Mouse (Mus musculus): ENCODE results near the gene Sprn. TPM values are rescaled to one million over a fixed set of nuclear protein-coding genes. Genes with fewer than 3 reads are reported as not detected.

Gene Sprn
- polyA plus RNA-seq, 1 experiment from 2014 or later = 1.6 TPM

DNA sequence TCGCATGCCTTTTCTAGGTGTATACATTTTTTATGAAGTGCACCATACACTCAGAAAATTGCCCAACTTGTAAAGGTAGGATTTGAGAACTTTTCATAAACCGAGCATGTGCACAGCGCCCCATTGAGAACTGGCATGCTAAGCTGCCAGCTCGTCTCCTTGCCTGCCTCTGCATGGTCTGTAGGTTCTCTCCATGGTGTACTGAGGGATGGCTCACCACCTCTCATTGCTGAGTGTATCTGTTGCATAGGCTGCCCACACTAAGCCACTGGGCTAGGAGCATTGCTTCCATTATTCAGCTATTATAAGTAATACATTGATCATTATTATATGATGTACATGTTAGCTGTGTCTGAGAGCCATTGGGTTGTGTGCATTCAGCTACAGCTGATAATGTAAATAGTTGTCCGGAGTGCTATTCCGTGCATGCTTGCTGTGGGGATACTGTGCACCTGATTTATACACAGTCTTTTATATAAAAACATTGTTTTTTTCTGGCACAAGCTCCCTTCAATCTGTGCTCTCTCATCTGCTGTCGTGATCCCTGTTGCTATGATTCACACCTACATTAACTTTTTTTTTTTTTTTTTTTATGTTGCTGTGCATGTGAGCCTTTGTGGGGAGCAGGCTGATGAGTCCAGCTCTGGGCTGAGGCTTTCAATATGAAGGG is 33.2 kb upstream of the Sprn start:
- Histone ChIP-seq H3K27me3 (replicated peaks; ENCODE audit: control insufficient read depth, insufficient read depth, low read length) (no peaks in the 10 kb centered on the region), H3K9me3 (ENCODE audit: control insufficient read depth, low read length) (no peaks in the 10 kb centered on the region), H3K36me3 (ENCODE audit: control insufficient read depth, insufficient read depth, low read length) (no peaks in the 10 kb centered on the region), H3K9ac (ENCODE audit: low read depth, low read length) (no peak overlapping the region), H3K4me2 (ENCODE audit: low read depth, low read length) (no peak overlapping the region), H3K4me1 (ENCODE audit: control insufficient read depth, insufficient read depth, low read length) (no peaks in the 10 kb centered on the region), H3K4me3 (ENCODE audit: low read depth, low read length) (no peak overlapping the region), H3K27ac (replicated peaks; ENCODE audit: low read depth, low read length) (no peak overlapping the region)
- DNase-seq (ENCODE audit: low spot score) (no peak), ATAC-seq (ENCODE audit: low read depth) (no peak)
- WGBS = 77% methylated on average over 7 of the region's 7 CpGs

DNA sequence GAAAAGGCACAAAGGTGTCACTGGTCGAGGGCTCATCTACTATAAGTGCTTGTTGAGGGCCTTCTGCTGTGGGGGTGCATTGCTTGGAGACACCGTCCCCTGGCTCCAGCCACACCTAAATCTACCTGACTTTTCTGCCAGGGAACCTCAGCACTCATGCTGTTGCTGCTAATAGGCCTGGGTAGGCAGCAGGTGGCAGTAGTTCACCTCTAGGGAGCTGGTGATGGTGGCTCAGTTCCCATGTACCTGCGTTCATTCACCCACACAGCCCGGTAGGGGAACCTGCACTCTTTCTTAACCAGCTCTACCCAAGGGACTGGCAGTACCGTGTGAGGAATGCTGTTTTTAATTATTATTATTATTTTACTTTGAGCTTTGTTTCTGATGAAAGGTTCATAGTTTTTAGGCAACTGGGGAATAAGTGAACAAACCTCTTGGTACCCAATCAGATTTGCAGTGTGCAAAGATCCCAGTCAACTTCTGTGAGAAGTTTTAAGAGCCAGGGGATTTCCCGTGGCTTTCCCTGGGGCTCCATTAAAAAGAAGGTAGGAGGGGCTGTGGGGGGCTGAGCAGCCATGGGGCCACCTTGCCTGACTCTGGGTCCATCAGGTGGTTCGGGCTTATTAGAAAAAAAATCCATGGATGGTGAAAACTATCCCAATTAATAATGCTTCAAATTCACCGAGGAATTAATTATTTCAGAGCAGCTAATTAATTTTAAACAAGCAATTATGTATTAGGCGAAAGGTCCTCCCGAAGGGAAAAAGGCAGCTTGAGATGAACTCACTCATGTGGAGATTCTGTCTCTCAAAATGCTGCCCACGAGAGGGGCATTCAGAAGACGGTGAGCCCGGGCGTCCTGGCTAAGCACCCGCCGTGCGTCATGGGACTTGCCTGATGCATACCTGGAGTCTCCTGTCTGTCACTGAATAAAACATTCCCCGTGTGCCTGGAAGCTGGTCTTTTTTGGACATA is 32.3 kb upstream of the Sprn start:
- no peak overlapping the region for H3K4me2 ChIP-seq (ENCODE audit: low read depth, low read length)
- no peaks in the 10 kb centered on the region for H3K36me3 ChIP-seq (ENCODE audit: control insufficient read depth, insufficient read depth, low read length)
- no peaks in the 10 kb centered on the region for H3K27me3 ChIP-seq (replicated peaks; ENCODE audit: control insufficient read depth, insufficient read depth, low read length)
- WGBS = 63% methylated on average over 18 of the region's 18 CpGs
- no peak overlapping the region for H3K9ac ChIP-seq (ENCODE audit: low read depth, low read length)
- H3K9me3 ChIP-seq (ENCODE audit: control insufficient read depth, low read length) = no peaks in the 10 kb centered on the region
- ATAC-seq (ENCODE audit: low read depth) = peak; percentile 91
- no peak overlapping the region for H3K4me3 ChIP-seq (ENCODE audit: low read depth, low read length)
- peak; percentile 61 for DNase-seq (ENCODE audit: low spot score)
- no peaks in the 10 kb centered on the region for H3K4me1 ChIP-seq (ENCODE audit: control insufficient read depth, insufficient read depth, low read length)
- no peak overlapping the region for H3K27ac ChIP-seq (replicated peaks; ENCODE audit: low read depth, low read length)

DNA sequence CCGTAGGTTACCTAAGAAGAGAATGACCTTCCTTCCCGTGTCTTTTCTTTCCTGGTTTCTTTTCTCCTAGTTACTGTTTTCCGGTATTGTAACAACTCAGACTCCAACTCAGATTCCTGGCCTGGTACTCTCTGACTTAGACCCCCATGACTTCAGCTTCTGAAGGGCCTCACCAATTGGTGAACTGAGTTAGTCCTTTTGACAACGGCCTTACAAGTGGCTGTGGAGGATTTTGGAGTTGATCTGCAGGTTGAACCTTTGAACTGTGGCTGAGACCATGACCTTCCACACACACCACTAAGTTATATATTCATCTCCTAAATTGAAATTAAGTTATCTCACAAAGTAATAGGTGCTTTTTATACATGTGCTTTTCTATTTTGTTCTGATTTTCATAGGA is 29.5 kb upstream of the Sprn start:
- Histone ChIP-seq H3K27me3 (replicated peaks; ENCODE audit: control insufficient read depth, insufficient read depth, low read length) (no peaks in the 10 kb centered on the region), H3K9me3 (ENCODE audit: control insufficient read depth, low read length) (no peaks in the 10 kb centered on the region), H3K27ac (replicated peaks; ENCODE audit: low read depth, low read length) (no peak overlapping the region), H3K36me3 (ENCODE audit: control insufficient read depth, insufficient read depth, low read length) (no peaks in the 10 kb centered on the region), H3K4me3 (ENCODE audit: low read depth, low read length) (no peak overlapping the region), H3K9ac (ENCODE audit: low read depth, low read length) (no peak overlapping the region), H3K4me1 (ENCODE audit: control insufficient read depth, insufficient read depth, low read length) (no peaks in the 10 kb centered on the region), H3K4me2 (ENCODE audit: low read depth, low read length) (no peak overlapping the region)
- WGBS = 87% methylated on average over 4 of the region's 4 CpGs
- ATAC-seq (ENCODE audit: low read depth) (no peak), DNase-seq (ENCODE audit: low spot score) (no peak)

- ATAC-seq (ENCODE audit: low read depth) (no peak), DNase-seq (ENCODE audit: low spot score) (no peak)
- no peaks in the 10 kb centered on the region; the same call in 1 of the 2 replicates for H3K27me3 ChIP-seq (replicated peaks; ENCODE audit: control insufficient read depth, insufficient read depth, low read length)
- no peak overlapping the region for H3K9ac ChIP-seq (ENCODE audit: low read depth, low read length)
- 79% methylated on average over 2 of the region's 2 CpGs for WGBS
- H3K4me3 ChIP-seq (ENCODE audit: low read depth, low read length) = no peak overlapping the region
- no peak overlapping the region for H3K4me2 ChIP-seq (ENCODE audit: low read depth, low read length)
- H3K27ac ChIP-seq (replicated peaks; ENCODE audit: low read depth, low read length) = no peak overlapping the region
- H3K36me3 ChIP-seq (ENCODE audit: control insufficient read depth, insufficient read depth, low read length) = no peaks in the 10 kb centered on the region
- H3K4me1 ChIP-seq (ENCODE audit: control insufficient read depth, insufficient read depth, low read length) = no peaks in the 10 kb centered on the region
- no peaks in the 10 kb centered on the region for H3K9me3 ChIP-seq (ENCODE audit: control insufficient read depth, low read length)
Measured at GRCm38 (mm10) chr7:140180692-140181091, 26.0 kb upstream of the Sprn start.

GRCm38 (mm10) chr7:140179176-140179575 is 24.5 kb upstream of the Sprn start:
- no peak for ATAC-seq (ENCODE audit: low read depth)

GRCm38 (mm10) chr7:140172936-140173335 is 18.3 kb upstream of the Sprn start, which contains the start of gene Olfr523:
TSS of gene Olfr523 (plus strand) at chr7:140173217.
- Histone ChIP-seq H3K36me3 (ENCODE audit: control insufficient read depth, insufficient read depth, low read length) (no peaks in the 10 kb centered on the region), H3K9ac (ENCODE audit: low read depth, low read length) (no peak within 1 kb of the TSS), H3K9me3 (ENCODE audit: control insufficient read depth, low read length) (no peaks in the 10 kb centered on the region), H3K4me1 (ENCODE audit: control insufficient read depth, insufficient read depth, low read length) (no peaks in the 10 kb centered on the region), H3K27ac (replicated peaks; ENCODE audit: low read depth, low read length) (no peak within 1 kb of the TSS), H3K27me3 (replicated peaks; ENCODE audit: control insufficient read depth, insufficient read depth, low read length) (no peaks in the 10 kb centered on the region; the same call in 1 of the 2 replicates), H3K4me2 (ENCODE audit: low read depth, low read length) (no peak within 1 kb of the TSS), H3K4me3 (ENCODE audit: low read depth, low read length) (no peak within 1 kb of the TSS)
- ATAC-seq (ENCODE audit: low read depth) (no peak), DNase-seq (ENCODE audit: low spot score) (no peak)
- 14% methylated on average over 1 of the region's 1 CpGs for WGBS

More at GRCm38 (mm10) chr7:140179176-140179575, 24.5 kb upstream of the Sprn start:
- Histone ChIP-seq H3K9me3 (ENCODE audit: control insufficient read depth, low read length) (no peaks in the 10 kb centered on the region), H3K4me2 (ENCODE audit: low read depth, low read length) (no peak overlapping the region), H3K27me3 (replicated peaks; ENCODE audit: control insufficient read depth, insufficient read depth, low read length) (no peaks in the 10 kb centered on the region; the same call in 1 of the 2 replicates), H3K27ac (replicated peaks; ENCODE audit: low read depth, low read length) (no peak overlapping the region), H3K4me3 (ENCODE audit: low read depth, low read length) (no peak overlapping the region), H3K36me3 (ENCODE audit: control insufficient read depth, insufficient read depth, low read length) (no peaks in the 10 kb centered on the region), H3K9ac (ENCODE audit: low read depth, low read length) (no peak overlapping the region), H3K4me1 (ENCODE audit: control insufficient read depth, insufficient read depth, low read length) (no peaks in the 10 kb centered on the region)
- 84% methylated on average over 2 of the region's 2 CpGs for WGBS
- DNase-seq (ENCODE audit: low spot score) = no peak

- DNase-seq (ENCODE audit: low spot score) (no peak), ATAC-seq (ENCODE audit: low read depth) (no peak)
- no peaks in the 10 kb centered on the region for H3K27me3 ChIP-seq (replicated peaks; ENCODE audit: control insufficient read depth, insufficient read depth, low read length)
- 90% methylated on average over 3 of the region's 3 CpGs for WGBS
- no peak overlapping the region for H3K4me3 ChIP-seq (ENCODE audit: low read depth, low read length)
- H3K9me3 ChIP-seq (ENCODE audit: control insufficient read depth, low read length) = peaks cover 5% of the 10 kb centered on the region; the same call in 1 of the 2 replicates
- H3K9ac ChIP-seq (ENCODE audit: low read depth, low read length) = no peak overlapping the region
- no peak overlapping the region for H3K27ac ChIP-seq (replicated peaks; ENCODE audit: low read depth, low read length)
- no peak overlapping the region for H3K4me2 ChIP-seq (ENCODE audit: low read depth, low read length)
- no peaks in the 10 kb centered on the region for H3K4me1 ChIP-seq (ENCODE audit: control insufficient read depth, insufficient read depth, low read length)
- no peaks in the 10 kb centered on the region for H3K36me3 ChIP-seq (ENCODE audit: control insufficient read depth, insufficient read depth, low read length)
Measured at GRCm38 (mm10) chr7:140170863-140171262, 16.2 kb upstream of the Sprn start.

- ATAC-seq (ENCODE audit: low read depth) (no peak), DNase-seq (ENCODE audit: low spot score) (no peak)
- no peaks in the 10 kb centered on the region for H3K4me1 ChIP-seq (ENCODE audit: control insufficient read depth, insufficient read depth, low read length)
- no peak overlapping the region for H3K4me3 ChIP-seq (ENCODE audit: low read depth, low read length)
- H3K4me2 ChIP-seq (ENCODE audit: low read depth, low read length) = no peak overlapping the region
- H3K27me3 ChIP-seq (replicated peaks; ENCODE audit: control insufficient read depth, insufficient read depth, low read length) = no peaks in the 10 kb centered on the region
- H3K27ac ChIP-seq (replicated peaks; ENCODE audit: low read depth, low read length) = no peak overlapping the region
- no peak overlapping the region for H3K9ac ChIP-seq (ENCODE audit: low read depth, low read length)
- no peaks in the 10 kb centered on the region for H3K36me3 ChIP-seq (ENCODE audit: control insufficient read depth, insufficient read depth, low read length)
- peaks cover 5% of the 10 kb centered on the region; the same call in 1 of the 2 replicates for H3K9me3 ChIP-seq (ENCODE audit: control insufficient read depth, low read length)
- 72% methylated on average over 4 of the region's 4 CpGs for WGBS
Measured at GRCm38 (mm10) chr7:140169386-140169785, 14.7 kb upstream of the Sprn start.
